Mouse (Mus musculus) left cerebral cortex, adult 2 months (tissue): ENCODE data around the gene Slc6a6. TPM values are rescaled to one million over a fixed set of nuclear protein-coding genes. Genes with fewer than 3 reads are reported as not detected.

Experiments used
- DNase-seq, 2 experiments: peaks; one replicate each; pipeline ENCODE4 v3.0.0; 2021 to 2022; ENCODE audit warnings: low spot score in 2 of 2, mixed read lengths in 1 of 2; ENCODE audit errors: extremely low spot score in 1 of 2
- H3K27ac ChIP-seq: fragments of 200-600 bp; 2 replicates; pipeline ENCODE4 v1.8.1; 2022
- H3K4me3 ChIP-seq: fragments of 200-600 bp; 2 replicates; pipeline ENCODE4 v1.8.1; 2022
- CTCF ChIP-seq: fragments of 200-600 bp; IDR thresholded peaks from 2 replicates; pipeline ENCODE4 v1.8.1; 2022; ENCODE audit warnings: antibody characterized with exemption, mild to moderate bottlenecking, moderate library complexity
- intact Hi-C: fragments of 180-260 bp; cut with DNase I; formaldehyde crosslinking; loops from one replicate; pipeline ENCODE4 v1.15.1; 2025
- total RNA-seq, 2 experiments: library from RNA; stranded (reverse); gene quantifications; 2 replicates each; pipeline ENCODE4 v1.2.3; 2021

The Slc6a6 gene
- total RNA-seq, 2 experiments from 2014 or later: 127 to 147 TPM

GRCm38 (mm10) chr6:91678506-91679094 lies 5.3 kb upstream of the Slc6a6 start:
- peak overlapping the region; percentile 55 for H3K27ac ChIP-seq
- 0 out of 2 replicates have a peak overlapping the region, but pooled peaks have one; percentile 13 for H3K4me3 ChIP-seq
- intact Hi-C loops: no loop called here
- no peak; the same call in 1 of the 2 replicates for TF ChIP-seq CTCF
- DNase-seq: no peak

- 0 out of 2 replicates have a peak overlapping the region, but pooled peaks have one; percentile 13 for H3K4me3 ChIP-seq
- intact Hi-C loops: no loop called here
- peak; percentile 32 to 47 for DNase-seq
- TF ChIP-seq CTCF: no peak
- H3K27ac ChIP-seq: peak overlapping the region; percentile 55
Observed at GRCm38 (mm10) chr6:91679095-91679577, 4.7 kb upstream of the Slc6a6 start.

GRCm38 (mm10) chr6:91679716-91680115 lies 4.1 kb upstream of the Slc6a6 start:
- H3K27ac ChIP-seq: no peak overlapping the region; the same call in 1 of the 2 replicates
- no peak overlapping the region for H3K4me3 ChIP-seq
- DNase-seq: no peak
- intact Hi-C loops: loop anchor here (5.0 kb wide), 1 partner anchor 152 kb away; no protein-coding TSS in a partner anchor
- TF ChIP-seq CTCF: no peak

- intact Hi-C loops: loop anchor here (5.0 kb wide), 1 partner anchor 155 kb away; no protein-coding TSS in a partner anchor
- no peak for DNase-seq
- no peak overlapping the region for H3K27ac ChIP-seq
- no peak overlapping the region for H3K4me3 ChIP-seq
- TF ChIP-seq CTCF: no peak
Observed at GRCm38 (mm10) chr6:91681841-91682240, 2.0 kb upstream of the Slc6a6 start.

- TF ChIP-seq CTCF: no peak; the same call in 1 of the 2 replicates
- no peak for DNase-seq
- H3K27ac ChIP-seq: peak overlapping the region; percentile 89
- no peak overlapping the region for H3K4me3 ChIP-seq
- intact Hi-C loops: loop anchor here (5.0 kb wide), 1 partner anchor 156 kb away; no protein-coding TSS in a partner anchor
Observed at GRCm38 (mm10) chr6:91683121-91683520, 732 bp upstream of the Slc6a6 start.

- peak overlapping the region; percentile 97 for H3K27ac ChIP-seq
- intact Hi-C loops: loop anchor here (1.0 to 5.0 kb wide), 4 partner anchors 34 to 157 kb away; no protein-coding TSS in a partner anchor
- TF ChIP-seq CTCF: no peak
- H3K4me3 ChIP-seq: peak overlapping the region; percentile 88
- no peak for DNase-seq
Observed at GRCm38 (mm10) chr6:91684474-91684829, 599 bp downstream of the Slc6a6 start.

GRCm38 (mm10) chr6:91684831-91685532 lies 1.1 kb downstream of the Slc6a6 start:
- no peak for TF ChIP-seq CTCF
- intact Hi-C loops: loop anchor here (1.0 to 5.0 kb wide), 5 partner anchors 34 to 168 kb away; partner anchors contain the start of genes Lsm3 and Xpc
- peak overlapping the region; percentile 88 for H3K4me3 ChIP-seq
- no peak for DNase-seq
- peak overlapping the region; percentile 97 for H3K27ac ChIP-seq

- intact Hi-C loops: loop anchor here (2.0 to 5.0 kb wide), 3 partner anchors 33 to 168 kb away; partner anchors contain the start of genes Lsm3 and Xpc
- Histone ChIP-seq H3K4me3 (peak overlapping the region; percentile 88), H3K27ac (peak overlapping the region; percentile 97)
- no peak for TF ChIP-seq CTCF
- DNase-seq: peak; percentile 59 to 66
Observed at GRCm38 (mm10) chr6:91685533-91685883, 1.7 kb downstream of the Slc6a6 start.

- Histone ChIP-seq H3K4me3 (peak overlapping the region; percentile 88), H3K27ac (peak overlapping the region; percentile 97)
- no peak for TF ChIP-seq CTCF
- intact Hi-C loops: loop anchor here (2.0 to 5.0 kb wide), 3 partner anchors 33 to 169 kb away; partner anchors contain the start of genes Lsm3 and Xpc
- no peak for DNase-seq
Observed at GRCm38 (mm10) chr6:91685896-91686295, 2.0 kb downstream of the Slc6a6 start.

- no peak for DNase-seq
- Histone ChIP-seq H3K4me3 (peak overlapping the region; percentile 88), H3K27ac (peak overlapping the region; percentile 97)
- intact Hi-C loops: loop anchor here (5.0 kb wide), 1 partner anchor 169 kb away; the partner anchor contains the start of genes Lsm3 and Xpc
- TF ChIP-seq CTCF: no peak
Observed at GRCm38 (mm10) chr6:91686597-91686996, 2.7 kb downstream of the Slc6a6 start.

- intact Hi-C loops: loop anchor here (5.0 kb wide), 1 partner anchor 171 kb away; the partner anchor contains the start of genes Lsm3 and Xpc
Observed at GRCm38 (mm10) chr6:91688021-91688420, 4.2 kb downstream of the Slc6a6 start.

GRCm38 (mm10) chr6:91689231-91689630 lies 5.4 kb downstream of the Slc6a6 start:
- DNase-seq: no peak
- no peak overlapping the region; the same call in 1 of the 2 replicates for H3K27ac ChIP-seq
- intact Hi-C loops: loop anchor here (5.0 kb wide), 1 partner anchor 172 kb away; the partner anchor contains the start of genes Lsm3 and Xpc
- TF ChIP-seq CTCF: no peak
- H3K4me3 ChIP-seq: no peak overlapping the region

More at GRCm38 (mm10) chr6:91688021-91688420, 4.2 kb downstream of the Slc6a6 start:
- no peak for TF ChIP-seq CTCF
- Histone ChIP-seq H3K4me3 (peak overlapping the region; percentile 37), H3K27ac (peak overlapping the region; percentile 30; the same call in 1 of the 2 replicates)
- no peak for DNase-seq
